Mouse (Mus musculus): ENCODE data around the gene Ripor3. TPM values are rescaled to one million over a fixed set of nuclear protein-coding genes. Genes with fewer than 3 reads are reported as not detected.
"Not testable (repeated sequence)": the region's sequence is repeated elsewhere in the genome, so short reads cannot be mapped to it uniquely, and the experiment has no call there.

Ripor3 gene
- polyA plus RNA-seq (2015; fragmentation: Nextera tagmentation; extraction: Ambion mirVana) = 0.26 and 0.37 TPM in 2 replicates

DNA sequence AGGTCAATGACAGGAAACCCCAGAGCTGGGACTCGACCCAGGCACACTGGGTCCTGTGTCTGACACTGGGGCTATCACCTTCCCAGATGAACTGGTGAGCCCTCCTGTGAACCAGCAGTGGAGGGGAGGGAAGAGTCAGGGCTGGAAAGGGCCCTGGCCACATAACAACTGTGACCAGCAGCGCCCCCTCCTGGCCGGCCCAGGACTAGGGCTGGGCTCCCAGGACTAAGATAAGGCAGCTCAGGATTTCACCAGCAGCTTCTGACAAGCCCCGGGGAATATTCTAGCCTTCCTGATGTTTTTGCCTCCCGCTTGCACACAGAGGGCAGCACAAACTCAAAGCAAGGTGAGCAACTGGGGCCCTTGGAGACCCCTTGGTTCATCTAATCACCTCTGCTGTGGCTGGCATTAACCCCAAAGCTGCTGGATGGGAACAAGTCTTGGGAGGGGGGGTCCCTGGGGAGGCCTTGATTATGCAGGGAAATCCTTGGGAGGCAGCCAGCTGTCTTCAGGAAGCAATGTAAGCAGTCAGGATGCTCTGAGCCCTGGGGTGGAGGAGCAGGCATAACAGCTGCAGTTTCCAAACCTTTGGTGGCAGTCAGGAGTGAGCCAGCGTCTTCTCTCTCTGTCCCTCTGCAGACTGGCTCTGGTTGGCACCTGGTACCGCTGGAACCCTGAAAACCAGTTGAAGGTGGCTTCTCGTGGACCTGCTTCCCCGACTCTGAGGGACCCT lies at the start of gene Ripor3:
TSS of gene Ripor3 (minus strand) at position 683 of the 733 bp plus-strand sequence.
- no peak within 1 kb of the TSS for H3K27ac ChIP-seq (ENCODE audit: low read length)
- no peak within 1 kb of the TSS for H3K4me2 ChIP-seq (ENCODE audit: low read length)
- no peaks in the 10 kb centered on the region for H3K27me3 ChIP-seq (replicated peaks; ENCODE audit: control insufficient read depth, insufficient read depth, low read length)
- H3K4me1 ChIP-seq (replicated peaks; ENCODE audit: control insufficient read depth, insufficient read depth, low read length) = peaks cover 2% of the 10 kb centered on the region; the same call in 1 of the 2 replicates
- no peak within 1 kb of the TSS for H3K4me3 ChIP-seq (replicated peaks; ENCODE audit: low read length)
- no peak for ATAC-seq
- no peak within 1 kb of the TSS for H3K9ac ChIP-seq (replicated peaks; ENCODE audit: low read depth, low read length)
- H3K36me3 ChIP-seq (ENCODE audit: control insufficient read depth, insufficient read depth) = no peaks in the 10 kb centered on the region
- no peaks in the 10 kb centered on the region for H3K9me3 ChIP-seq (ENCODE audit: control insufficient read depth, low read length)
- 37% methylated on average over 9 of the region's 9 CpGs for WGBS

DNA sequence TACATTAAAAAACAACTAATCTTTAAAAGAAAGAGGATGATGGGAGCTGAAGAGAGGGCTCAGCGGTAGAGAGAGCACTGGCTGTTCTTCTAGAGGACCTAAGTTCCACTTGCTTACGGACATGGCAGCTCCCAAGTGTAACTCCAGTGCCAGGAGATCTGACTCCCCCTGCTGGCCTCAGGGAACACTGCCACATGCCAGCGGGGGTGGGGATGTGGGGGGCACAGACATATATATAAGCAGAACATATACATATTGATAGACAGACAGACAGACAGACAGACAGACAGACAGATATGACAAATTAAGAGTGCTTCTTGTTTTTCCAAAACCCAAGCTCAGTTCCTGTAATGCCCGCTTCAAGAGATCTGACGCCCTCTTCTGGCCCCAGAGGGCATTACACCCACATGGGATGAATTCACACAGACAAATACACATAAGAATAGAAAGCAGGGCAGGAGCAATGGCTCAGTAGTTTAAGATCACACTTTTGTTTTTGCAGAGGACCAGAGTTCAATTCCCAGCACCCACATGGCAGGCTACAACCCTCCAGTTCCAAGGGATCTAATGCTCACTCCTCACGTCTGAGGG lies 48.9 kb upstream of the Ripor3 start:
- ATAC-seq = no peak
- 83% methylated on average over 6 of the region's 6 CpGs for WGBS
- no peak overlapping the region for H3K9ac ChIP-seq (replicated peaks; ENCODE audit: low read depth, low read length)
- no peaks in the 10 kb centered on the region for H3K27me3 ChIP-seq (replicated peaks; ENCODE audit: control insufficient read depth, insufficient read depth, low read length)
- no peaks in the 10 kb centered on the region for H3K36me3 ChIP-seq (ENCODE audit: control insufficient read depth, insufficient read depth)
- H3K9me3 ChIP-seq (ENCODE audit: control insufficient read depth, low read length) = no peaks in the 10 kb centered on the region
- no peak overlapping the region for H3K4me3 ChIP-seq (replicated peaks; ENCODE audit: low read length)
- H3K4me2 ChIP-seq (ENCODE audit: low read length) = no peak overlapping the region
- no peaks in the 10 kb centered on the region for H3K4me1 ChIP-seq (replicated peaks; ENCODE audit: control insufficient read depth, insufficient read depth, low read length)
- H3K27ac ChIP-seq (ENCODE audit: low read length) = no peak overlapping the region

DNA sequence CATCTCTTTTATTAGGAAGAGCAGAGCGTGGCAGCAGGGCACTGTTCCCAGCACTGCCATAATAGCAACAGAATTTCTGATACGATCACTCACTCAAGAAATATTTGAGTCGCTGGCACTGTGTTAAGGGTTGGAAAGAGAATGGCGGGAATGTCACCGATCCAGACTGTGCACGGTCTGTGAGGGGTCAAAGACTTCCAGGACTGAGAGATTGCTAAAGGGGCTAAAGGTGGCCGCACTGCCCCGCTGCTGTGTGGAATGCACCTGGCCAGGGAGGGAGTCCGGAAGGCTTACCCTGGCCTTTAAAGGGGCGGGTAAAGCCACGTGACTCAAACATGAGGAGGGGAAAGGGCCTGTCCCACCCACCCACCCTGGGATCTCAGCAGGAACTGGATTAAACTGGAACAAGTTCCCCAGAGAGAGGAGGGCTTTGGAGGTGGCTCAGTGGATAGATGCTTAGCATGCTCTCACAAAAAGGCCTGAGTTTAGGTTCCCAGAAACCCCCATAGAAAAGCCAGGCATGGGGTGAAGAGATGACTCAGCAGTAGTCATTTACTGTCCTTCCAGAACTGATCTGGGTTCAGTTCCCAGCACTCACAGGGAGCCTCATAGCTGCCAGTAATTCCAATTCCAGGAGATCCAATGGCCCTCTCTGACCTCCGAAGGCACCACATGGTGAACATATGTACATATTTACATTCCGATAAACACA lies 48.2 kb upstream of the Ripor3 start:
- Histone ChIP-seq H3K4me1 (replicated peaks; ENCODE audit: control insufficient read depth, insufficient read depth, low read length) (no peaks in the 10 kb centered on the region), H3K27me3 (replicated peaks; ENCODE audit: control insufficient read depth, insufficient read depth, low read length) (no peaks in the 10 kb centered on the region), H3K4me2 (ENCODE audit: low read length) (no peak overlapping the region), H3K9ac (replicated peaks; ENCODE audit: low read depth, low read length) (no peak overlapping the region), H3K4me3 (replicated peaks; ENCODE audit: low read length) (no peak overlapping the region), H3K27ac (ENCODE audit: low read length) (no peak overlapping the region), H3K36me3 (ENCODE audit: control insufficient read depth, insufficient read depth) (no peaks in the 10 kb centered on the region), H3K9me3 (ENCODE audit: control insufficient read depth, low read length) (no peaks in the 10 kb centered on the region)
- WGBS = 25% methylated on average over 13 of the region's 13 CpGs
- ATAC-seq = no peak

DNA sequence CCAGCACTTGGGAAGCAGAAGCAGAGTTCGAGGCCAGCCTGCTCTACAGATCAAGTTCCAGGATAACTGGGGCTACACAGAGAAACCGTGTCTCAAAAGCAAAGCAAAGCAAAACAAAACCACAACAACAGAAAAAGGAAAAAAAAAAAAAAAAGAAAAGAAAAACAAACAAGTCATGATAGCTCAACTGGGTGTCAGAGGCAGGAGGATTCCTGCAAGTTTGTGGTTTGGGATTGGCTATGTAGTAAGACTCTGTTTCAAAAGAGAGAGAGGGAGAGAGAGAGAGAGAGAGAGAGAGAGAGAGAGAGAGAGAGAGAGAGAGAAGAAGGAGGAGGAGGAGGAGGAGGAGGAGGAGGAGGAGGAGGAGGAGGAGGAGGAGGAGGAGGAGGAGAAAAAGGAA lies 47.5 kb upstream of the Ripor3 start:
- not testable (repeated sequence) for H3K9ac ChIP-seq (replicated peaks; ENCODE audit: low read depth, low read length); H3K4me3 ChIP-seq (replicated peaks; ENCODE audit: low read length); ATAC-seq; H3K4me1 ChIP-seq (replicated peaks; ENCODE audit: control insufficient read depth, insufficient read depth, low read length); H3K9me3 ChIP-seq (ENCODE audit: control insufficient read depth, low read length); H3K4me2 ChIP-seq (ENCODE audit: low read length); H3K36me3 ChIP-seq (ENCODE audit: control insufficient read depth, insufficient read depth); H3K27me3 ChIP-seq (replicated peaks; ENCODE audit: control insufficient read depth, insufficient read depth, low read length); H3K27ac ChIP-seq (ENCODE audit: low read length)
- WGBS = 62% methylated on average over 2 of the region's 2 CpGs

DNA sequence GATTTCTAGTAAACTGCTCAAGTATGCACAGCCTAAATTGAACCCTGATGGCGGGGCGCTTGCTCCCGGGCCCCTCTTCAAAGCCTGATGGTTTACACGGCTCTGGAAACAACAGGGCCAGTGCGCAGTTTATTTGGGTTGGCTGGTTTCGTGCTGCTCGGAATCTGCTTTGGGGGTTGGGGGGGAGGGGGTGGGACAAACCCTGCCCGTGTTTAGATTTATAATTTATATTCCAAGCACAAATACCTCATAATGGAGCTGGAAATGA lies 46.2 kb upstream of the Ripor3 start:
- Histone ChIP-seq H3K9me3 (ENCODE audit: control insufficient read depth, low read length) (no peaks in the 10 kb centered on the region), H3K9ac (replicated peaks; ENCODE audit: low read depth, low read length) (no peak overlapping the region), H3K4me2 (ENCODE audit: low read length) (no peak overlapping the region), H3K27ac (ENCODE audit: low read length) (no peak overlapping the region), H3K4me3 (replicated peaks; ENCODE audit: low read length) (no peak overlapping the region), H3K4me1 (replicated peaks; ENCODE audit: control insufficient read depth, insufficient read depth, low read length) (no peaks in the 10 kb centered on the region), H3K36me3 (ENCODE audit: control insufficient read depth, insufficient read depth) (no peaks in the 10 kb centered on the region), H3K27me3 (replicated peaks; ENCODE audit: control insufficient read depth, insufficient read depth, low read length) (peaks cover 3% of the 10 kb centered on the region)
- WGBS = 68% methylated on average over 8 of the region's 8 CpGs
- ATAC-seq = no peak

DNA sequence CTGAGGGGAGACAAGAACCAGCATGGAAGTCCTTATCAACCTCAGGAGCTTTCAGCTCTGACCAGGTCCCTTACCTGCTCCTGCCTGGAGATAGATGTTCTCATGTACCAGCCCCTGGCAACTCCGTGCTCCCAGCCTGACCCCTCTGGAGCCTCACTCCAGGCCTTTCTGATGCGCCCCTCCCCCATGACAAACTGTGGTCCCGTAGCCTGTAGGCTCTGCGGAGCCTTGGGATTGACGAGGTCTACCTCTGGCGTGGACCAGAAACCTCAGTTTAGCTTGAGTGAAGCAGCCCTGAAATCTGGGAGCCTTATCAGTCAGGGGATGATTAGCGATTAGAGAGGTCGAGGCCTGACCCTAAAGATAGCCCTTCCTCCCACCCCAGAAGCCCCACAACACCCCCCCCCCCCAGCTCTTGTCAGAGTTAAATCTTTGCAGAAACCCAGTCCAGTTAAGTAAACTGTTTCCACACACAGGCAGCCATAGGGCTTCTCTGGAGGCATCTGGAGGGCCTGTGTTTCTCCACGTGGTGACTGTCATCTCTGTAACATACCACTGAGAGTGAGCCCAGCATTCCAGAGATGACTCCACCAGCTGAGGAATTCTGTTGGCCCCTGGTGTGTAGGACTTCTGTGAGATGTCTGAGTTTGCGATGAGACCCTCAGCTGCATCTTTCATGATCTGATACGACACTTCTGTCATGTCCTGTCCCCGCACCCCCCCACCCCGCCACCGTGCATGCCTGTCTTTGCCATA lies 45.7 kb upstream of the Ripor3 start:
- Histone ChIP-seq H3K27me3 (replicated peaks; ENCODE audit: control insufficient read depth, insufficient read depth, low read length) (peaks cover 8% of the 10 kb centered on the region), H3K4me3 (replicated peaks; ENCODE audit: low read length) (no peak overlapping the region), H3K9ac (replicated peaks; ENCODE audit: low read depth, low read length) (no peak overlapping the region), H3K4me2 (ENCODE audit: low read length) (no peak overlapping the region), H3K27ac (ENCODE audit: low read length) (no peak overlapping the region), H3K36me3 (ENCODE audit: control insufficient read depth, insufficient read depth) (no peaks in the 10 kb centered on the region), H3K4me1 (replicated peaks; ENCODE audit: control insufficient read depth, insufficient read depth, low read length) (no peaks in the 10 kb centered on the region), H3K9me3 (ENCODE audit: control insufficient read depth, low read length) (no peaks in the 10 kb centered on the region)
- ATAC-seq = no peak
- WGBS = 49% methylated on average over 14 of the region's 14 CpGs

DNA sequence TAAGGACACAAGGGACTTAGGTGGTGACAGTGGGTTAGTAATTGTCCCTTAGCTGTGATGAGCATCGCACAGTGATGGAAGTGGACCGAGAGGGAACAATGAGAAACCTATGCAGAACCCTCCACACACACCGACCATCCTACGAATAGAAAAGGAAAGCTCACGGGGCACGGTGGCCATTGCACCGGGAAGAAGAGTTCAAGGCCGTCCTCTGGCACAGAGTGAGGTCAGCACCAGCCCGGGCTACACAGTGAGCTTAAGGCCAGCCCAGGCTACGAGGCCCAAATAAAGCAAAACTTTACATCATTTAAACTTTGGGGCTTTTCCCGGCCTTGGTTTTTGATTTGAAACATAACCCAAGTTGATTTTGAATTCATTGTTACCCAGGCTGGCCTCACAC lies 43.7 kb upstream of the Ripor3 start:
- no peak for ATAC-seq
- H3K27ac ChIP-seq (ENCODE audit: low read length) = no peak overlapping the region
- no peak overlapping the region for H3K9ac ChIP-seq (replicated peaks; ENCODE audit: low read depth, low read length)
- H3K36me3 ChIP-seq (ENCODE audit: control insufficient read depth, insufficient read depth) = no peaks in the 10 kb centered on the region
- WGBS = 89% methylated on average over 11 of the region's 11 CpGs
- peaks cover 15% of the 10 kb centered on the region for H3K4me1 ChIP-seq (replicated peaks; ENCODE audit: control insufficient read depth, insufficient read depth, low read length)
- no peak overlapping the region for H3K4me3 ChIP-seq (replicated peaks; ENCODE audit: low read length)
- peaks cover 21% of the 10 kb centered on the region for H3K27me3 ChIP-seq (replicated peaks; ENCODE audit: control insufficient read depth, insufficient read depth, low read length)
- H3K9me3 ChIP-seq (ENCODE audit: control insufficient read depth, low read length) = no peaks in the 10 kb centered on the region
- H3K4me2 ChIP-seq (ENCODE audit: low read length) = no peak overlapping the region

DNA sequence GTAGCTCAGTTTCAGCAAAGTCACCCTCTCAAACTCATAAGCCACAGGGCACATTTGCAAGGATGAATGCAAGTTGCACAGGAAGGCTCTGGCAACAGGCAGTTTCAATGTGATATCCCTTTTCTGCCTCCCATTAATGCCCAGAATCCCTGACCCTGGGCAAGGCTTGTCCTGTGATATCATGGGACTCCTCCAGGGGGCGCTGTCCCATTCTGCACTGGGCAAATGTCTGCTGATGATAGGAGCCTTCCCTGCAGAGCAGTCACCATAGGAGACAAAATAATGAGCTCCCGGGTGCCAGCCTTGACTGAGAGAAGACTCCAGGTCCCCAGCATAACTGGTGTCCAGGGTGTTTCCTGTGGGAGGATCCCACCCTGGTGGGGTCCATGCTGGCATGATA lies 42.3 kb upstream of the Ripor3 start:
- Histone ChIP-seq H3K9me3 (ENCODE audit: control insufficient read depth, low read length) (no peaks in the 10 kb centered on the region), H3K4me2 (ENCODE audit: low read length) (no peak overlapping the region), H3K36me3 (ENCODE audit: control insufficient read depth, insufficient read depth) (no peaks in the 10 kb centered on the region), H3K27me3 (replicated peaks; ENCODE audit: control insufficient read depth, insufficient read depth, low read length) (peaks cover 26% of the 10 kb centered on the region), H3K27ac (ENCODE audit: low read length) (no peak overlapping the region), H3K4me3 (replicated peaks; ENCODE audit: low read length) (no peak overlapping the region), H3K9ac (replicated peaks; ENCODE audit: low read depth, low read length) (no peak overlapping the region), H3K4me1 (replicated peaks; ENCODE audit: control insufficient read depth, insufficient read depth, low read length) (peaks cover 16% of the 10 kb centered on the region)
- ATAC-seq = no peak
- WGBS = 10% methylated on average over 2 of the region's 2 CpGs

DNA sequence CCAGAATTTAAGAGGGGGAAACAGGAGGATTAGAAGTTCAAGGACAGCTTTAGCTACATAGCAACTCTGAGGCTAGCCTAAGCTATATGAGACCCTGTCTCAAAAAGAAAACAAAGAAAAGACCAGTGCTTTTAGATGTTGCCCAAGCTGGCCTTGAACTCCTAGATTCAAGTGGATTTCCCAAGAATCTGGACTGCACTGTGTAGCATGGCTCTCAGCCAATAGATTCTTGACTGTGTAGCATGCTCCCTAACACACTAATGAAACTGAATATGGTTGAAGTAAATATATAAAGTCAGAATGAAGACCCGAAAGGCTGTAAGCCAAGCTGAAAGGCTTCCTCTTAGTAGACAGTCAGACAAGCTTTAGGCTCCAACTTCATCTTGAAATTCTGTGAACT lies 41.7 kb upstream of the Ripor3 start:
- ATAC-seq = no peak
- WGBS = 89% methylated on average over 1 of the region's 1 CpGs
- peaks cover 26% of the 10 kb centered on the region for H3K27me3 ChIP-seq (replicated peaks; ENCODE audit: control insufficient read depth, insufficient read depth, low read length)

More for the DNA sequence above, 41.7 kb upstream of the Ripor3 start:
- H3K4me3 ChIP-seq (replicated peaks; ENCODE audit: low read length) = no peak overlapping the region
- H3K9me3 ChIP-seq (ENCODE audit: control insufficient read depth, low read length) = no peaks in the 10 kb centered on the region
- H3K4me1 ChIP-seq (replicated peaks; ENCODE audit: control insufficient read depth, insufficient read depth, low read length) = peaks cover 16% of the 10 kb centered on the region
- no peaks in the 10 kb centered on the region for H3K36me3 ChIP-seq (ENCODE audit: control insufficient read depth, insufficient read depth)
- H3K27ac ChIP-seq (ENCODE audit: low read length) = no peak overlapping the region
- no peak overlapping the region for H3K4me2 ChIP-seq (ENCODE audit: low read length)
- no peak overlapping the region for H3K9ac ChIP-seq (replicated peaks; ENCODE audit: low read depth, low read length)
